Mouse (Mus musculus): ENCODE results near the gene Stxbp1.

- no peak for TF ChIP-seq POLR2A (IDR thresholded peaks at IDR 0.05; ENCODE audit: low read depth, low read length)
- no peak for TF ChIP-seq CTCF (IDR thresholded peaks at IDR 0.05; ENCODE audit: extremely low read depth, insufficient read length, insufficient replicate concordance, low read depth, low read length)
These were observed 29.5 kb downstream of the Stxbp1 start for GRCm38 (mm10) chr2:32817589-32817988.
